Mouse (Mus musculus): ENCODE data around the gene Rab37. TPM values are rescaled to one million over a fixed set of nuclear protein-coding genes. Genes with fewer than 3 reads are reported as not detected.

Rab37 gene
- polyA plus RNA-seq (2017; shearing (Covaris generic)), result 248 TPM

GRCm38 (mm10) chr11:115091362-115091901 is at the start of gene Rab37:
Rab37 (plus strand) TSS chr11:115091431.

GRCm38 (mm10) chr11:115048259-115048658 is 43.0 kb upstream of the Rab37 start, which contains the start of gene Cd300ld3:
Cd300ld3 (minus strand) TSS chr11:115048409.

GRCm38 (mm10) chr11:115062077-115062476 is 29.2 kb upstream of the Rab37 start, which contains the start of gene Cd300e:
Cd300e (minus strand) TSS chr11:115062177.

GRCm38 (mm10) chr11:115133800-115134199 is 42.6 kb downstream of the Rab37 start, which contains the start of gene Cd300lf:
Cd300lf (minus strand) TSS chr11:115133992.

GRCm38 (mm10) chr11:115162832-115163480 is 71.7 kb downstream of the Rab37 start, which contains the start of gene Slc9a3r1:
Slc9a3r1 (plus strand) TSS chr11:115163341.

DNA sequence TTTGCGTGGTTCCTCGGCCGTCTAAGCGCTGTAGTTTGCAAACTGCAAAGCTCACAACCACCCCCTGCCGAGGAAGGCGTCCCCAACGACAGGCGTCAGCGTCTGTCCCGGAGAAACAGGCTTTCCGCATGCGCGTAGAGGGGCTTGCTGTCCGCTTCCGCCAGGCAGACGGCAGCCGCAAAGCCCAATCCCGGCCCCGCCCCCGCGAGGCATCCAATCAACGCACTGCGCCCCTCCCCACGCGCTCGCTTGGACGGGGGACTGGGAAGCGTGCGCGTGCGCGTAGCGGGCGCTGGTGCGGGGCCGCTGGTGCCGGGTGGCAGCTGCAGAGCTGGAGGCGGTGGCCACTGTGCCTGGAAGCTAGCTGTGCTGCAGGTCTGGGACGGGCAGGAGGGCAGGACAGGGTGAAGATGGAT is 96.0 kb downstream of the Rab37 start, which contains the start of gene Tmem104:
Tmem104 (plus strand) TSS at position 264 of the 416 bp plus-strand sequence.

DNA sequence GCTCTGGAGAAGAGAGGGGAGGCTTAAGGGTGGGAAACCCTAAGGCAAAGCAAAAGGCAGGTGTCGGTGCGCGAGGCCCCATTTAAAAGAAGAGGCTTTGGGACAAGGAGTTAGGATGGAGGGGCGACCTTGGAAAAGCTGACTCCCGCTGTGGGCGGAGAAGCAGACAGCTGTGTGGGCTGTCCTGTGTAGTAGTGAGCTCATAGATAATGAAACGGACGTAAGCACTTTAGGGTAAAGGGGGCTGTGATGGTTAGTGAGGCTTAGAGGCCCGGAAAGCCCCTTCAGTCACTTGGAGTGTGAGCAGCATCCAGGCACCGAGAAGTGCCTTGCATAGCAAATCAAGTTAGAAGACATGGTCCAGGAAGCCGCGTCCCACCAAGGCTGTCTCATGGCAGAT is 96.5 kb downstream of the Rab37 start, which contains the start of gene Nat9:
Nat9 (minus strand) TSS at position 167 of the 400 bp plus-strand sequence.

Other genes starting within 250 kb of the Rab37 start
- gene Gprc5c, start 240.3 kb upstream of the Rab37 start, polyA plus RNA-seq (2017; shearing (Covaris generic)), result 0.20 TPM
- 1.3 TPM for gene Cd300a, start 201.4 kb upstream of the Rab37 start, polyA plus RNA-seq (2017; shearing (Covaris generic))
- gene Cd300lb, start 157.0 kb upstream of the Rab37 start, polyA plus RNA-seq (2017; shearing (Covaris generic)), result 0.32 TPM
- gene Cd300c, start 122.3 kb upstream of the Rab37 start, polyA plus RNA-seq (2017; shearing (Covaris generic)), result not detected
- 0.79 TPM for gene Cd300ld, start 101.5 kb upstream of the Rab37 start, polyA plus RNA-seq (2017; shearing (Covaris generic))
- 1.5 TPM for gene Cd300c2, start 89.6 kb upstream of the Rab37 start, polyA plus RNA-seq (2017; shearing (Covaris generic))
- gene Cd300ld2, start 75.2 kb upstream of the Rab37 start, polyA plus RNA-seq (2017; shearing (Covaris generic)), result not detected
- gene Cd300ld4, start 64.4 kb upstream of the Rab37 start, polyA plus RNA-seq (2017; shearing (Covaris generic)), result not detected
- gene Cd300ld5, start 53.7 kb upstream of the Rab37 start, polyA plus RNA-seq (2017; shearing (Covaris generic)), result not detected
- gene Cd300ld3, start 43.0 kb upstream of the Rab37 start, polyA plus RNA-seq (2017; shearing (Covaris generic)), result not detected
- gene Cd300e, start 29.3 kb upstream of the Rab37 start, polyA plus RNA-seq (2017; shearing (Covaris generic)), result 1.2 TPM
- 2.1 TPM for gene Cd300lf, start 42.6 kb downstream of the Rab37 start, polyA plus RNA-seq (2017; shearing (Covaris generic))
- 595 TPM for gene Slc9a3r1, start 71.9 kb downstream of the Rab37 start, polyA plus RNA-seq (2017; shearing (Covaris generic))
- gene Tmem104, start 96.1 kb downstream of the Rab37 start, polyA plus RNA-seq (2017; shearing (Covaris generic)), result 18.1 TPM
- 15.8 TPM for gene Nat9, start 96.4 kb downstream of the Rab37 start, polyA plus RNA-seq (2017; shearing (Covaris generic))
- gene Grin2c, start 175.8 kb downstream of the Rab37 start, polyA plus RNA-seq (2017; shearing (Covaris generic)), result not detected
- 39.5 TPM for gene Fdxr, start 185.6 kb downstream of the Rab37 start, polyA plus RNA-seq (2017; shearing (Covaris generic))
- 1.1 TPM for gene Fads6, start 206.2 kb downstream of the Rab37 start, polyA plus RNA-seq (2017; shearing (Covaris generic))
- not detected for gene Otop2, start 215.7 kb downstream of the Rab37 start, polyA plus RNA-seq (2017; shearing (Covaris generic))
- not detected for gene Ush1g, start 230.6 kb downstream of the Rab37 start, polyA plus RNA-seq (2017; shearing (Covaris generic))
- gene Otop3, start 243.3 kb downstream of the Rab37 start, polyA plus RNA-seq (2017; shearing (Covaris generic)), result not detected